Mouse (Mus musculus) ES-E14 (cell line): ENCODE measurements around the gene Grin2d. TPM values are rescaled to one million over a fixed set of nuclear protein-coding genes. Genes with fewer than 3 reads are reported as not detected.

ENCODE experiments used
- DNase-seq: peaks from one replicate; pipeline ENCODE4 v3.0.0-alpha.2; 2013; ENCODE audit warnings: low read depth, low spot score
- H3K27ac ChIP-seq: 2 replicates; pipeline ENCODE4 v1.5.1; 2012; ENCODE audit warnings: low read depth, mild to moderate bottlenecking, low read length, moderate library complexity, mixed read lengths; ENCODE audit not compliant: poor library complexity, insufficient read depth, severe bottlenecking
- H3K36me3 ChIP-seq: 2 replicates; pipeline ENCODE4 v1.6.1; 2012; ENCODE audit warnings: mild to moderate bottlenecking, low read length, moderate library complexity, mixed read lengths; ENCODE audit not compliant: control insufficient read depth, poor library complexity, insufficient read depth, severe bottlenecking
- H3K4me1 ChIP-seq, 2 experiments: fragments of 150-350 bp in 1 of 2; sonication (generic) in 1 of 2; 2 replicates each; pipeline ENCODE4 v1.6.1; 2012; ENCODE audit warnings: low read length in 2 of 2, mild to moderate bottlenecking in 1 of 2, mixed read lengths in 1 of 2; ENCODE audit not compliant: control insufficient read depth in 2 of 2, insufficient read depth in 2 of 2, poor library complexity in 1 of 2
- H3K4me3 ChIP-seq, 2 experiments: fragments of 150-350 bp in 1 of 2; sonication (generic) in 1 of 2; 2 replicates each; pipeline ENCODE4 v1.5.1; 2012; ENCODE audit warnings: low read length in 2 of 2, low read depth in 1 of 2, mild to moderate bottlenecking in 1 of 2, mixed read lengths in 1 of 2; ENCODE audit not compliant: insufficient read depth in 1 of 2, poor library complexity in 1 of 2, severe bottlenecking in 1 of 2
- H3K9ac ChIP-seq: 2 replicates; pipeline ENCODE4 v1.6.1; 2012; ENCODE audit warnings: low read depth, mild to moderate bottlenecking, low read length, mixed read lengths; ENCODE audit not compliant: poor library complexity, insufficient read depth, severe bottlenecking
- H3K9me3 ChIP-seq: fragments of 150-350 bp; sonication (generic); 2 replicates; pipeline ENCODE4 v1.6.1; 2012; ENCODE audit warnings: low read depth, mild to moderate bottlenecking, low read length; ENCODE audit not compliant: control insufficient read depth, insufficient read depth
- CHD2 ChIP-seq: IDR thresholded peaks from 2 replicates; pipeline ENCODE4 v1.6.1; 2014; ENCODE audit warnings: mild to moderate bottlenecking, low read depth, low read length, inconsistent platforms
- HCFC1 ChIP-seq: IDR thresholded peaks from 2 replicates; pipeline ENCODE4 v1.6.1; 2012; ENCODE audit warnings: low read length, inconsistent platforms, borderline replicate concordance; ENCODE audit not compliant: insufficient read depth
- MAFK ChIP-seq: IDR thresholded peaks from 2 replicates; pipeline ENCODE4 v1.6.1; 2014; ENCODE audit warnings: mild to moderate bottlenecking, low read depth, low read length, inconsistent platforms; ENCODE audit not compliant: insufficient read depth
- ZC3H11A ChIP-seq: IDR thresholded peaks from 2 replicates; pipeline ENCODE4 v1.6.1; 2012; ENCODE audit warnings: low read depth, mild to moderate bottlenecking, inconsistent platforms, low read length, borderline replicate concordance
- ZNF384 ChIP-seq: IDR thresholded peaks from 2 replicates; pipeline ENCODE4 v1.6.1; 2012; ENCODE audit warnings: low read depth, low read length, inconsistent platforms
- in situ Hi-C, 2 experiments: fragments of 600-800 bp; cut with MboI; formaldehyde crosslinking; loops; one replicate each; pipeline ENCODE4 v1.15.1; 2025; ENCODE audit warnings: low sequenced_read_pairs in 2 of 2, inconsistent platforms in 1 of 2; ENCODE audit not compliant: unreplicated experiment in 2 of 2
- total RNA-seq: library from RNA; depleted of rRNA; stranded (reverse); fragments of 300-350 nt; gene quantifications from 2 replicates; pipeline ENCODE4 v1.2.3, GENCODE M21; 2012

Gene Grin2d
- total RNA-seq, 1 experiment = 0.67 TPM

GRCm38 (mm10) chr7:45801348-45801747, 76.8 kb downstream of the Grin2d start:
- TF ChIP-seq CHD2 (no peak), MAFK (no peak), ZC3H11A (peak; percentile 90; the same call in 1 of the 2 replicates), HCFC1 (peak; percentile 66; the same call in 1 of the 2 replicates), ZNF384 (no peak)
- H3K4me1 ChIP-seq = peaks cover 6 to 25% of the 10 kb centered on the region in 2 experiments; a peak in 2 of 4 replicates
- no peak overlapping the region for H3K27ac ChIP-seq
- DNase-seq = peak; percentile 92
- H3K9me3 ChIP-seq = no peaks in the 10 kb centered on the region
- H3K9ac ChIP-seq = peak overlapping the region; percentile 23; the same call in 1 of the 2 replicates
- H3K4me3 ChIP-seq = peak overlapping the region; percentile 49 to 54
- H3K36me3 ChIP-seq = peaks cover 2% of the 10 kb centered on the region; the same call in 1 of the 2 replicates
- in situ Hi-C loops = loop anchor here in 1 of 2 experiments (10.0 kb wide), 1 partner anchor 67 kb away; no protein-coding TSS in a partner anchor

GRCm38 (mm10) chr7:45800546-45801204, 77.5 kb downstream of the Grin2d start:
- in situ Hi-C loops = loop anchor here in 1 of 2 experiments (10.0 kb wide), 1 partner anchor 66 kb away; no protein-coding TSS in a partner anchor
- Histone ChIP-seq H3K9me3 (no peaks in the 10 kb centered on the region), H3K36me3 (peaks cover 2% of the 10 kb centered on the region; the same call in 1 of the 2 replicates), H3K4me1 (peaks cover 6 to 23% of the 10 kb centered on the region in 2 experiments; a peak in 2 of 4 replicates), H3K4me3 (peak overlapping the region; percentile 49 to 54), H3K9ac (peak overlapping the region; percentile 23; the same call in 1 of the 2 replicates), H3K27ac (peak overlapping the region; percentile 60; the same call in 1 of the 2 replicates)
- TF ChIP-seq MAFK (no peak), CHD2 (no peak), HCFC1 (no peak), ZNF384 (no peak), ZC3H11A (no peak)
- peak; percentile 88 for DNase-seq

GRCm38 (mm10) chr7:45800001-45800400, 78.2 kb downstream of the Grin2d start:
- H3K4me3 ChIP-seq = peak overlapping the region in 1 of 2 experiments; percentile 49; a peak in 2 of 4 replicates
- DNase-seq = no peak
- in situ Hi-C loops = loop anchor here in 1 of 2 experiments (10.0 kb wide), 1 partner anchor 65 kb away; no protein-coding TSS in a partner anchor

GRCm38 (mm10) chr7:45798931-45799330, 79.2 kb downstream of the Grin2d start:
- DNase-seq = no peak
- no peak overlapping the region for H3K4me3 ChIP-seq
- peaks cover 2% of the 10 kb centered on the region; the same call in 1 of the 2 replicates for H3K36me3 ChIP-seq
- H3K9me3 ChIP-seq = no peaks in the 10 kb centered on the region
- no peak overlapping the region for H3K9ac ChIP-seq
- TF ChIP-seq ZNF384 (no peak), ZC3H11A (no peak)
- H3K27ac ChIP-seq = no peak overlapping the region
- peaks cover 6 to 26% of the 10 kb centered on the region in 2 experiments; a peak in 2 of 4 replicates for H3K4me1 ChIP-seq
- in situ Hi-C loops = no loop called here

More at GRCm38 (mm10) chr7:45800001-45800400, 78.2 kb downstream of the Grin2d start:
- TF ChIP-seq ZC3H11A (no peak), ZNF384 (no peak), HCFC1 (no peak), MAFK (no peak), CHD2 (no peak)
- no peaks in the 10 kb centered on the region for H3K9me3 ChIP-seq
- peak overlapping the region; percentile 72; the same call in 1 of the 2 replicates for H3K27ac ChIP-seq
- peak overlapping the region; percentile 27; the same call in 1 of the 2 replicates for H3K9ac ChIP-seq
- H3K36me3 ChIP-seq = peaks cover 2% of the 10 kb centered on the region; the same call in 1 of the 2 replicates
- H3K4me1 ChIP-seq = peaks cover 6 to 26% of the 10 kb centered on the region in 2 experiments; a peak in 2 of 4 replicates
